Mouse (Mus musculus) kidney, adult 2 months (tissue): Measurements from ENCODE around the gene Sept4.

Experiments used
- CTCF ChIP-seq: fragments of 200-500 bp; conservative IDR thresholded peaks from 2 replicates; pipeline ENCODE4 v1.5.1; 2011; ENCODE audit warnings: low read depth, mild to moderate bottlenecking, control low read depth, low read length, moderate library complexity, mixed read lengths; ENCODE audit not compliant: insufficient read depth, insufficient read length
- POLR2A ChIP-seq: fragments of 200-500 bp; IDR thresholded peaks from one replicate; pipeline ENCODE4 v1.6.1; 2011; ENCODE audit warnings: low read depth, low read length, control low read depth

GRCm38 (mm10) chr11:87579713-87580112, 11.0 kb downstream of the Sept4 start:
- TF ChIP-seq CTCF (no peak), POLR2A (no peak)
